ENCODE assay signal across 10 mouse cellular contexts in genomic region chr17:87959406-87959805, GRCm38 (mm10). TPM values are rescaled to one million over a fixed set of nuclear protein-coding genes. Genes with fewer than 3 reads are reported as not detected.
A peak's percentile ranks its signal among the peaks of the same experiment; 100 is the strongest.
DNase-seq lines count a peak whose midpoint lies in the region; TF ChIP-seq lines count a peak whose summit lies in the region.
"Not testable (repeated sequence)": the region's sequence is repeated elsewhere in the genome, so short reads cannot be mapped to it uniquely, and the experiment has no call there.
"Had no signal": no experiment of that assay in that cellular context is flagged by ENCODE, and none has a peak within 500 bp of the region (broad histone marks: within the 10 kb centered on the region; RNA-seq: fewer than 3 reads in every experiment).

No protein-coding gene starts in this region.

- DNase-seq in kidney, adult 2 months = peak; percentile 59
- peak; percentile 58 for DNase-seq in kidney, adult 9 months

- TF ChIP-seq POLR2A in kidney, adult 2 months (IDR thresholded peaks at IDR 0.05; ENCODE audit: low read depth, low read length) = not testable (repeated sequence)

- not testable (repeated sequence) for H3K4me1 ChIP-seq in kidney, adult 2 months (ENCODE audit: control insufficient read depth, insufficient read depth, low read length)

- H3K27me3 ChIP-seq in kidney, adult 2 months (replicated peaks; ENCODE audit: control insufficient read depth, insufficient read depth, low read length) = not testable (repeated sequence)

- not testable (repeated sequence) for H3K4me3 ChIP-seq in kidney, adult 2 months (ENCODE audit: insufficient read depth, low read depth, low read length)

- H3K27ac ChIP-seq in kidney, adult 2 months (ENCODE audit: insufficient read depth, low read depth, low read length) = not testable (repeated sequence)

- TF ChIP-seq CTCF in kidney, adult 2 months (conservative IDR thresholded peaks at IDR 0.05; ENCODE audit: insufficient read depth, insufficient read length, low read depth, low read length) = not testable (repeated sequence)

- WGBS in kidney, adult 2 months = 56% methylated on average over 11 of the region's 11 CpGs

- not testable (repeated sequence) for H3K36me3 ChIP-seq in kidney, adult 2 months (ENCODE audit: control insufficient read depth, insufficient read depth, low read length)

RNA-seq across cellular contexts. Expression of gene Msh6, which starts 15.5 kb away (rescaled TPM):
- 2.5 and 3.3 TPM in 2 replicates for polyA plus RNA-seq in kidney, adult 2 months (2012; rRNA removed)

RNA-seq across cellular contexts. Expression of gene Rpl36-ps4, which starts 38.6 kb away (rescaled TPM):
- not detected in 2 replicates for polyA plus RNA-seq in kidney, adult 2 months (2012; rRNA removed)
- polyA plus RNA-seq: activated CD4-positive, CD25-positive, alpha-beta regulatory T cell, adult 4 months; adrenal gland, adult 2 months; brain, embryonic 14.5 days; C2C12; CD4-positive, CD25-positive, alpha-beta regulatory T cell, adult 4 months; cerebellum, adult 2 months; G1E; Patski had no signal
